Mouse (Mus musculus): Measurements from ENCODE around the gene Olfr92.

GRCm38 (mm10) chr17:37075766-37076165 lies 44.1 kb downstream of the Olfr92 start:
- TF ChIP-seq CTCF (IDR thresholded peaks at IDR 0.05; ENCODE audit: extremely low read depth, insufficient read depth, low read length) (no peak), POLR2A (IDR thresholded peaks at IDR 0.05; ENCODE audit: extremely low read depth, insufficient read depth, low read length) (no peak)
